Mouse (Mus musculus) spleen, postnatal 4 days (tissue): ENCODE measurements around the gene Gm21117.
"Not testable (repeated sequence)": the region's sequence is repeated elsewhere in the genome, so short reads cannot be mapped to it uniquely, and the experiment has no call there.

Experiments used
- DNase-seq, 2 experiments: peaks; one replicate each; pipeline ENCODE4 v3.0.0; 2022; ENCODE audit warnings: low spot score in 2 of 2

The Gm21117 gene

DNA sequence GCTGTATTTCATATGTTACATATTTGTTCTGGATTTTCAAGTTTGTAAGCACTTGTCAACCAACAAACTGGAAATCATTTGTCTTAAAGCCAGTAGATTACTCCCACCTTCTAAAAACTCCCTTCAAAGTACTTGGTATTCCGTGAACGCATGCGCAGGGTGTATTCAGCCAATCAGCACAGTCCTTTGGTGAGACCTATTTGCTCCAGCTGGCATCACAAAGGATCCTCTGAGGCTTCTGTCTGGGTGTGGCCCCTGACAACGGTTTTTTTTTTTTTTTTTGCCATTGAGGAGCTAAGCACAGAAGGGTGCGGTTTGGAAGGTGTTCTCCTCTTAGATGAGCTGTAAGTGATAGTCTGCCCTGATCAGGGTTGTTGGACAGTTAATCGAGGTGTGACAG, at the start of gene Gm21117:
Gene Gm21117 (plus strand): TSS at position 301 of the 400 bp plus-strand sequence.
- DNase-seq, result not testable (repeated sequence)
